Mouse (Mus musculus): Measurements from ENCODE around the gene Degs2.

GRCm38 (mm10) chr12:108693592-108693991 lies 8.5 kb downstream of the Degs2 start:
- no peak for TF ChIP-seq POLR2A (IDR thresholded peaks at IDR 0.05; ENCODE audit: low read depth, low read length)
- no peak for TF ChIP-seq CTCF (IDR thresholded peaks at IDR 0.05; ENCODE audit: borderline replicate concordance, insufficient read depth, low read length)
